Mouse (Mus musculus): ENCODE measurements at regions not wholly inside any gene's neighbourhood (a gene's known extent, or its start where the extent isn't known, plus 50 kb on each side); places are given as distances from the start of the nearest gene placed in this dataset.

DNA sequence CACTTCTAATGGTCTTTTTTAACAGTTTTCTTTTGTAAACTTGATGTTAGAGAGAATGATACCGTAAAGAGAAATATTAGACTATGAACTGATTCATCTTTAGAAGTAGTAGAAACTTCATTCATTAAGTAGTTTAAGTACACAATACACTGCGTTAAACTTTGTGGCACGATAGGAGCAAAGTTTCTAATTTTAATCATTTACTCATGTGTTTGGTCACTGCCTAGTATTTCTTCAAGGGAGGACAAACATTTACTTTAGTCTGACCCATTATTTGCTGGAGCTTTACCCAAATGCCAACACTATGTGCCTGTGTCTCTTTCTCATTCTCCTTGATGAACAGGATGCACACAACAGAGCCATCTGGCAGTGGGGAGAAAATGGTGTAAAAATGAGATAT is 200.6 kb downstream of the Chm start:
- no peak for DNase-seq (ENCODE audit: low read depth)

DNA sequence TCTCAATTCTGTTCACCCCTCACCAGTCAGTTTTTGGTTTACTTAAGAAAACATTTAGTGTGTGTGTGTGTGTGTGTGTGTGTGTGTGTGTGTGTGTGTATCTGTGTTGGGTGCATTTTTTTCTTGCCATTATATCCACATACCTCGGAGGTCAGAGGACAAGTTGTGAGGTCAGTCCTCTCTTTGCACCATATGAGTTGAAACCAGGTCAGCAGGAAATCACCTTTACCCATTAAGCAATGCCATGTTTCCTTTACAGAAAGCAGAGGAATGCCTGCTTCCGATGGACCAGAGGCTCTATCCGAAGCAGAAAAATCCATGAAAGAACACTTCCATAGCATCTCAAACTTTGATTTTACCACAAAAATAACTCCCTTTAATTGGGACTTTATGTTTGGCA is 201.2 kb downstream of the Chm start:
- no peak for DNase-seq (ENCODE audit: low read depth)

DNA sequence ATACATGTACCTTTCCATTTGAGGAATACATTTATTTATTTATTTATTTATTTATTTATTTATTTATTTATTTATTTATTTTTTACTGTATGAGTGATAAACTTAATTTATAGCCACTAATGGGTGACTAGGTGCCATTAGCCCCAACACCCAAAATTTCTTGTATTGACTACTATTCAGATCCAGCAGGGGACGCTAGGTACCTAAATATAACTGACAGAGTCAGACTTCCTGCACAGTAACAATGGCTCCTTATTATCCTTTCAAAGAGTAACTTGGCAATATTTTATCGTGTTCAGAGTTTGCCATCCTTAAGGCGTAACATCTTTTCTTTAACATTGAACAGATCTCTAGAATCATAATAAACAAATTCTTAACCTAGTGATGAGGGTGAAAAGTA is 206.7 kb downstream of the Chm start:
- no peak for DNase-seq (ENCODE audit: low read depth)

DNA sequence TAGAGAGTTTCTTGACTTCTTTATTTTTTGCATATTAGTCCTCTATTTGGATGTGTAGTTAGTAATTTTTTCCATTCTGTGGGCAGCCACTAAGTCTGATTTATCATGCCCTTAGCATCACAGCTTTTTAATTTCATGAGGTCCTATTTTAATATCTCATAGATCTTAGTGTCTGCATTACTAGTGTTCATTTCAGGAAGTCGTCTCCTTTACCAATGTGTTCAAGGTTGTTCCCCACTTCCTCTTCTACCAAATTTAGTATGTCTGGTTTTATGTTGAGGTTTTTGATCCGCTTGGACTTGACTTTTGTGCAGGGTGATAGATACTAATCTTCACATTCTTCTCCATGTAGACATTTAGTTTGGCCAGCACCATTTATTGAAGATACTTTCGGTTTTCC is 221.2 kb downstream of the Chm start:
- no peak for DNase-seq (ENCODE audit: low read depth)

DNA sequence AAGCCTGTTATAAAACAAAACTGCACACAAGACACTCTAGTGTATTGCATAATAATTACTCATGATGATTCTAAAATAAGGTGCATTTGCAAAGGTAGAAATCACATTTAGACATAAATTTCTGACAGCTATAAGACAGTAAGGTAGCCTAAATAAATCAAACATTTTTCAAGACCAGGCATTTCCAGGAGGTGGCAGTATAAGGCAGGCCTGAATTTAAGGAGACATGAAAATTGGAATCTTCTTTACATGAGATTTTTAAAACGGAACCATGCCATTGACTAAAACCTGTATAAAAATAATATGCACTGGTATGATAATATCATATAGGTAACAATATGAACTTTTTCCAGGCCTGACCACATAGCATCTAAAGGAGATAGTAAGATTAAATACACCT is 235.5 kb downstream of the Chm start:
- no peak for DNase-seq (ENCODE audit: low read depth)

DNA sequence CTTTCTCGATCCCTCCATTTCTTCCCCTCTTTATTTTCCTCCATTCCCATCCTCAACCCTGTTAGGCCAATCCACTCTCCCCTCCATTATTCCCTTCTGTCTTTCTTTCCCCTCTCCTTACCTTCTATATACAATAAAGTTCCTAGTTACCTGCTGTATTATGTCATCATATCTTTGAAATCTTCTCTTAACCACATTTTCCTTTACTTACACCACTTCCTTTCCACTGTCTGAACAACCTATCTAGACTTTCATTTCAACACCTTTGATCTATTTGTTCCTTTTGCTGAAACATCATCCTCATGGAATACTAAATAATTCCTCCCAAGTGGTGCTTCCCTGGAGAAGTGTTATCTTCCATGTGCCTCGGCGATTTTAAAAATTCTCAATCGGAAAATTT is 237.8 kb downstream of the Chm start:
- no peak for DNase-seq (ENCODE audit: low read depth)

DNA sequence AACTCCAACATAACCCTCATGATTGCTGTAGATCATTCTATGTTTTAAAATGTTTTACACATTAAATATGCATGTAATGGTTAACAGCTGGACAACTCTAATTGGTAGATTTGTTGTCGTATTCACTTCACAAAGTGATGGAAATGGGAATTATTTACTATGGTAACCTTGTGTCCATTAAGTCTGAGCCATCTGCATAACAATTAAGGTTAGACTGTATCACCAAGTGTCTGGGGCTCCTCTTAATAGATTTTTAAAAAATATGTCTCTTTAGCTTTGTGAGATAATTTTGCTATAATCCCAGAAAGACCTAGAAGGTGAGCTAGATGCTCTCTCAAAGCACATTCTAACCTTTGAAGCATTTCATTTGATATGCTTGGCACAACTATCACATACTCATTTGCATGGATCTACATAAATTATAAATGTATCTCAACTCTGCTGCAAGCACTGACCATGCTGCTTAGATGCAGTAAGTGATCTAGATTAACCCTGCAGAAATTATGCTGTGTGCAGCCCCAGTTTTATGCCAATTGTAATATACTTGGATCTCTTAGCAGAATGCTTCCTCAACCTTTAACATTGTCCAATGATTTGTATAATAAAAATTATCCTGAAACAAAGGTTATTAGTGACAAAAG is 227.2 kb upstream of the Pof1b start:
- DNase-seq (ENCODE audit: low read depth): no peak

DNA sequence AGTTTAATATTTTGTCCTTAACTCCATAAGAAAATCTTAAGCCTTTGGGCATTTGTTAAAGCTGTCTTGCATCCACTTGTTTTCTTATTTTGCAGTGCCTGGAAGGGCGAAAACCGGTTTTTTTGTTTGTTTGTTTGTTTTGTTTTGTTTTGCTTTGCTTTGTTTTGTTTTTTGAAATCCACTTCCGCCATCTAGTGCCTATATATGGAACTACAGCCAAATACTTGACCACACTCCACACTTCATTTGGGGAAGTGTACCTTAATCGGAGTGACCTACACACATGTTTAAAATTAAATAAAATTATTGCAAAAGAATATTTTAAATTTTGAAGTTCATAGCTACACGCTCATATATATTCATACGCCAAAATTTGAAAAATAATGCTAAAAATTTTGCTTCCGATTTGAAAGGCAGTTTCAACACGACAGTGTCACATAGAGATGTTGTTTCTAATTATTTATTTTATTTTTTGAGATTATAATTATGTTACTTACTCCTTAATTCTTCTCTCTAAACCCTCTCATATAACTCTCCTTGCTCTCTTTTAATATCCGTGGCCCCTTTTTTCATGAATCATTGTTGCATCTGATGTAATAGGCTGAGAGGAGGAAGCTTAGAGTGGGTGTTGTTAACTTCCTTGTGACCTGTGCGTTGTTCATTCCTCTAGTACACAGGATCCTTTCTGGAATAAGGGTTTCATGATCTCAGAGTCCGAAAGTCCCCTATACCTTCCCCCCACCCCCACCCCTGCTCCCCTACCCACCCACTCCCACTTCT is 205.4 kb upstream of the Pof1b start:
- DNase-seq (ENCODE audit: low read depth): peak; percentile 2

DNA sequence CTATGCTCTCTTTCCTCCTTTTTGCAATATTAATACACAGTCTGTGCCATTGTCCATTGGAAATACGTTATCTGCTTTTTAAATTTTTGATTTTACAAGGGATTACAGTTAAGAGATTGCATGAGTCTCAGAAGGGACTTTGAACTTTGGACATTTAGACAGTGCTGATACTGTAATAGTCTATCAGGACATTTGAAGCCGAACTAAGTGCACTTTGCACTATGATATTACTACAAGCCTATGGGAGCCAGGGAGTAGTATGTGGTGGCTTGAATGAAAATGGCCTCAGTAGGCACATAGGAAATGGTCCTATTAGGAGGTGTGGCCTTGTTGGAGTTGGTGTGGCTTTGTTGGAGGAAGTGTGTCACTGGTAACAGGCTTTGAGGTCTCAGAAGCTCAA is 188.1 kb upstream of the Pof1b start:
- no peak for DNase-seq (ENCODE audit: low read depth)

All from c-Kit-positive CD71-positive TER-119-negative erythroid progenitor cells, embryonic 14.5 days (primary cell).